Mouse (Mus musculus) MEL (cell line): Measurements from ENCODE around the gene Nosip. TPM values are rescaled to one million over a fixed set of nuclear protein-coding genes. Genes with fewer than 3 reads are reported as not detected.

Experiments used
- DNase-seq: peaks from one replicate; pipeline ENCODE4 v3.0.0; 2011; ENCODE audit warnings: low read depth, low spot score
- H3K27ac ChIP-seq: 2 replicates; pipeline ENCODE4 v1.5.1; 2012; ENCODE audit warnings: low read depth, mild to moderate bottlenecking, control low read depth, low read length, moderate library complexity; ENCODE audit not compliant: control insufficient read depth
- H3K27me3 ChIP-seq, 2 experiments: fragments of 150-350 bp in 1 of 2; sonication (generic) in 1 of 2; 2 replicates each; pipeline ENCODE4 v1.6.1; 2012; ENCODE audit warnings: low read length in 2 of 2, mild to moderate bottlenecking in 2 of 2, improper control_type of control experiment in 1 of 2, moderate library complexity in 1 of 2; ENCODE audit not compliant: insufficient read depth in 2 of 2, control insufficient read depth in 1 of 2
- H3K36me3 ChIP-seq, 2 experiments: 2 replicates each; pipeline ENCODE4 v1.6.1; 2012 to 2014; ENCODE audit warnings: low read length in 2 of 2, improper control_type of control experiment in 1 of 2, inconsistent platforms in 1 of 2, mild to moderate bottlenecking in 1 of 2; ENCODE audit not compliant: insufficient read depth in 2 of 2, control insufficient read depth in 1 of 2
- H3K4me1 ChIP-seq, 2 experiments: fragments of 150-350 bp in 1 of 2; sonication (generic) in 1 of 2; 2 replicates each; pipeline ENCODE4 v1.6.1; 2012; ENCODE audit warnings: low read length in 2 of 2, improper control_type of control experiment in 1 of 2, mild to moderate bottlenecking in 1 of 2; ENCODE audit not compliant: insufficient read depth in 2 of 2, control insufficient read depth in 1 of 2
- H3K4me3 ChIP-seq, 2 experiments: fragments of 150-350 bp in 1 of 2; sonication (generic) in 1 of 2; 2 replicates each; pipeline ENCODE4 v1.5.1; 2012; ENCODE audit warnings: low read depth in 2 of 2, low read length in 2 of 2, mild to moderate bottlenecking in 2 of 2, moderate library complexity in 2 of 2, control low read depth in 1 of 2, improper control_type of control experiment in 1 of 2; ENCODE audit not compliant: control insufficient read depth in 1 of 2, insufficient read depth in 1 of 2
- H3K79me2 ChIP-seq: 2 replicates; pipeline ENCODE4 v1.6.1; 2012; ENCODE audit warnings: mild to moderate bottlenecking, low read length, moderate library complexity; ENCODE audit not compliant: control insufficient read depth, poor library complexity, insufficient read depth
- H3K9ac ChIP-seq: 2 replicates; pipeline ENCODE4 v1.6.1; 2012; ENCODE audit warnings: low read depth, mild to moderate bottlenecking, control low read depth, low read length, moderate library complexity; ENCODE audit not compliant: control insufficient read depth, poor library complexity, severe bottlenecking
- H3K9me3 ChIP-seq: fragments of 150-350 bp; sonication (generic); replicated peaks from 2 replicates; pipeline ENCODE4 v1.6.1; 2012; ENCODE audit warnings: mild to moderate bottlenecking, low read length, improper control_type of control experiment, moderate library complexity; ENCODE audit not compliant: insufficient read depth
- BHLHE40 ChIP-seq: IDR thresholded peaks from 2 replicates; pipeline ENCODE4 v1.6.1; 2012; ENCODE audit warnings: low read depth, mild to moderate bottlenecking, inconsistent platforms, low read length, improper control_type of control experiment, borderline replicate concordance
- CHD1 ChIP-seq: IDR thresholded peaks from 2 replicates; pipeline ENCODE4 v1.6.1; 2012; ENCODE audit warnings: low read depth, mild to moderate bottlenecking, inconsistent platforms, low read length, improper control_type of control experiment
- CHD2 ChIP-seq: IDR thresholded peaks from 2 replicates; pipeline ENCODE4 v1.6.1; 2011; ENCODE audit warnings: low read length, improper control_type of control experiment
- E2F4 ChIP-seq: IDR thresholded peaks from 2 replicates; pipeline ENCODE4 v1.6.1; 2011; ENCODE audit warnings: low read depth, low read length, improper control_type of control experiment, borderline replicate concordance
- ELF1 ChIP-seq: IDR thresholded peaks from 2 replicates; pipeline ENCODE4 v1.6.1; 2014; ENCODE audit warnings: low read depth, mild to moderate bottlenecking, inconsistent platforms, low read length, improper control_type of control experiment, moderate library complexity
- GATA1 ChIP-seq: IDR thresholded peaks from 2 replicates; pipeline ENCODE4 v1.6.1; 2011; ENCODE audit warnings: low read depth, low read length, improper control_type of control experiment
- HCFC1 ChIP-seq: IDR thresholded peaks from 2 replicates; pipeline ENCODE4 v1.6.1; 2012; ENCODE audit warnings: low read depth, mild to moderate bottlenecking, inconsistent platforms, low read length, improper control_type of control experiment, moderate library complexity
- KAT2A ChIP-seq: conservative IDR thresholded peaks from 2 replicates; pipeline ENCODE4 v1.6.1; 2012; ENCODE audit warnings: low read depth, low read length, improper control_type of control experiment, inconsistent platforms
- MAFK ChIP-seq: IDR thresholded peaks from 2 replicates; pipeline ENCODE4 v1.6.1; 2011; ENCODE audit warnings: low read depth, mild to moderate bottlenecking, low read length, improper control_type of control experiment, borderline replicate concordance
- MAX ChIP-seq: IDR thresholded peaks from 2 replicates; pipeline ENCODE4 v1.6.1; 2011; ENCODE audit warnings: low read length, improper control_type of control experiment
- MEF2A ChIP-seq: IDR thresholded peaks from 2 replicates; pipeline ENCODE4 v1.6.1; 2014; ENCODE audit warnings: low read depth, mild to moderate bottlenecking, inconsistent platforms, low read length, improper control_type of control experiment; ENCODE audit not compliant: poor library complexity, insufficient replicate concordance, severe bottlenecking; ENCODE audit errors: extremely low read depth
- MYB ChIP-seq: IDR thresholded peaks from 2 replicates; pipeline ENCODE4 v1.6.1; 2011; ENCODE audit warnings: mild to moderate bottlenecking, low read depth, low read length, improper control_type of control experiment
- POLR2A ChIP-seq, 2 experiments: IDR thresholded peaks; 2 replicates each; pipeline ENCODE4 v1.6.1; 2011 to 2012; ENCODE audit warnings: low read length in 2 of 2, mild to moderate bottlenecking in 2 of 2, control low read depth in 1 of 2, improper control_type of control experiment in 1 of 2, low read depth in 1 of 2, moderate library complexity in 1 of 2; ENCODE audit not compliant: control insufficient read depth in 1 of 2, insufficient read depth in 1 of 2, poor library complexity in 1 of 2
- POLR2AphosphoS5 ChIP-seq: IDR thresholded peaks from 2 replicates; pipeline ENCODE4 v1.6.1; 2012; ENCODE audit warnings: low read depth, borderline replicate concordance, mild to moderate bottlenecking, inconsistent platforms, low read length, moderate library complexity, mixed read lengths
- RCOR1 ChIP-seq: IDR thresholded peaks from 2 replicates; pipeline ENCODE4 v1.6.1; 2012; ENCODE audit warnings: low read depth, mild to moderate bottlenecking, inconsistent platforms, low read length, improper control_type of control experiment
- SIN3A ChIP-seq: IDR thresholded peaks from 2 replicates; pipeline ENCODE4 v1.6.1; 2012; ENCODE audit warnings: low read length, improper control_type of control experiment, inconsistent platforms
- SMC3 ChIP-seq: IDR thresholded peaks from 2 replicates; pipeline ENCODE4 v1.6.1; 2011; ENCODE audit warnings: low read depth, low read length, improper control_type of control experiment
- TAL1 ChIP-seq: IDR thresholded peaks from 2 replicates; pipeline ENCODE4 v1.6.1; 2012; ENCODE audit warnings: mild to moderate bottlenecking, inconsistent platforms, low read length, moderate library complexity, mixed read lengths
- TBP ChIP-seq: IDR thresholded peaks from 2 replicates; pipeline ENCODE4 v1.8.0; 2011; ENCODE audit warnings: low read depth, low read length, improper control_type of control experiment
- TCF12 ChIP-seq: IDR thresholded peaks from 2 replicates; pipeline ENCODE4 v1.6.1; 2014; ENCODE audit warnings: low read depth, mild to moderate bottlenecking, inconsistent platforms, low read length, improper control_type of control experiment, moderate library complexity
- UBTF ChIP-seq: IDR thresholded peaks from 2 replicates; pipeline ENCODE4 v1.6.1; 2012; ENCODE audit warnings: low read depth, mild to moderate bottlenecking, inconsistent platforms, low read length, improper control_type of control experiment, moderate library complexity, borderline replicate concordance; ENCODE audit not compliant: insufficient read depth
- ZKSCAN1 ChIP-seq: IDR thresholded peaks from 2 replicates; pipeline ENCODE4 v1.6.1; 2012; ENCODE audit warnings: low read depth, mild to moderate bottlenecking, inconsistent platforms, low read length, improper control_type of control experiment, moderate library complexity
- ZNF384 ChIP-seq: IDR thresholded peaks from 2 replicates; pipeline ENCODE4 v1.6.1; 2012; ENCODE audit warnings: low read depth, mild to moderate bottlenecking, inconsistent platforms, low read length, improper control_type of control experiment
- polyA plus RNA-seq, 2 experiments: library from polyadenylated mRNA; stranded (reverse) in 1 of 2; unstranded in 1 of 2; fragments of >175 nt in 1 of 2; fragments of >200 nt in 1 of 2; gene quantifications; 2 replicates each; pipeline versions ENCODE4 v1.2.1 to v1.2.4; 2012; ENCODE audit warnings: low replicate concordance in 2 of 2, low read depth in 1 of 2; ENCODE audit not compliant: insufficient read length in 2 of 2, insufficient read depth in 1 of 2, missing spikeins in 1 of 2
- total RNA-seq: library from RNA; depleted of rRNA; stranded (reverse); fragments of 300-350 nt; gene quantifications from 2 replicates; pipeline ENCODE4 v1.2.3, GENCODE M21; 2012

The Nosip gene
- total and polyA plus RNA-seq, 3 experiments, result 50.7 to 78.9 TPM; not detected in 1

DNA sequence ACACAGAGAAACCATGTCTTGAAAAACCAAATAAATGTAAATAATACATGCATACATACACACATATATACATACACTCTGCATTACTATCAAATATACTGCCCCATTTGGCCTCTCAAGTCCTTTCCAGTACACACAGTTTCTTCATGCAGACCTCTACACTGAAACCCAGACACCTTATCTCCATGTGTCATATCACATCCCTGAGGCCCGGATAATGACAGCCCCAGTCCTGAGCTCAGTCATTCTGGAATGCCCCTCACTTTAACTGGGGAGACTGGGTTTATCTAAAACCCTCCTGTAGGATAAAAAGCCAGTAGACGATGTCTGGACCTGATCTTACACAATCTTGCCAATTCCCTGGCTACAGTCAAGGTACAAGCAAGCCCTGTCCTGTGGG is 51.2 kb downstream of the Nosip start (continued):
- TF ChIP-seq BHLHE40 (no peak), POLR2AphosphoS5 (no peak), TBP (no peak), SMC3 (no peak), ZKSCAN1 (no peak), TCF12 (peak; percentile 42; the same call in 1 of the 2 replicates), MYB (no peak), ELF1 (no peak), UBTF (no peak), E2F4 (no peak), MEF2A (no peak), CHD2 (no peak), MAFK (no peak), CHD1 (no peak), GATA1 (peak; percentile 66)

DNA sequence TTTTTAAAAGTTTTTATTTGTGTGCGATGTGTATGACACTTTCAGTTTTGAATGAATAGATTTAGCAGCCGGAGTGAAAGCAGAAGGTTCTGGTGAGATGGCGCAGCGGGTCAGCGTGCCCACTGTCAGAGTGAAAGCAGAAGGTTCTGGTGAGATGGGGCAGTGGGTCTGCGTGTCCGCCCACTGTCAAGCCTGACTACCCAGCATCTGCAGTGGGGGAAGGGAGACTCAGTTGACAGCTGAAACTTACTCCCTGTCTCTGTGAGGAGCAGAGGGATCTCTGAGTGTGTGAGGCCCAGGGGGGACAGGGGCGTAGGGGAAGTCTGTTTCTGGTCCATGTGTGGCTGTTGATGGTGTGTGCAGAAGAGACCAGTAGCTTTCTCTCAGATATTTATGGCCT is 55.3 kb downstream of the Nosip start:
- peak; percentile 52 for DNase-seq
- Histone ChIP-seq H3K9me3 (no peaks in the 10 kb centered on the region), H3K27me3 (no peaks in the 10 kb centered on the region), H3K4me1 (peaks cover 3 to 29% of the 10 kb centered on the region in 2 experiments), H3K79me2 (peaks cover 9% of the 10 kb centered on the region), H3K9ac (no peak overlapping the region), H3K36me3 (peaks cover 0 to 13% of the 10 kb centered on the region in 2 experiments; a peak in 2 of 4 replicates)
- TF ChIP-seq TCF12, result no peak
- peak in 1 of 2 experiments; percentile 29; a peak in 1 of 4 replicates for TF ChIP-seq POLR2A (IDR thresholded peaks at IDR 0.05; ENCODE audit: control insufficient read depth in 1 of 2, insufficient read depth in 1 of 2, low read depth in 1 of 2, low read length in 2 of 2, poor library complexity in 1 of 2)
- TF ChIP-seq, all 39 proteins: peak for 1
- H3K27ac ChIP-seq, result no peak overlapping the region
- H3K4me3 ChIP-seq, result no peak overlapping the region

DNA sequence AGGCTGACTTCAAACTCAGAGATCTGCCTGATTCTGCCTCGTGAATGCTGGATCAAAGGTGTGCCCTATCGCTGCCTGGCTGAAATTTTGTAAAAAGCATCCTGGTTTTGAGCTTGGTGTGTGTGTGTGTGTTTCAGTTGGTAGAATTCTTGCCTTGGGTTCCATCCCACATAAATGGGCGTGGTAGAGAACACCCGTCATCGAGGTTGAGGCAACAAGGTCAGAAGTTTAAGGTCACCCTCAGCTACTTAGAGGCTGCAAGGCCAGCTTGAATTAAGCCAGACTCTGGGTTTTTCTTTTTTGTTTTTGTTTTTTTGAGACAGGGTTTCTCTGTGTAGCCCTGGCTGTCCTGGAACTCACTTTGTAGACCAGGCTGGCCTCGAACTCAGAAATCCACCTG is 56.1 kb downstream of the Nosip start:
- H3K79me2 ChIP-seq, result peaks cover 17% of the 10 kb centered on the region
- DNase-seq, result no peak
- H3K27ac ChIP-seq, result no peak overlapping the region
- peaks cover 3 to 28% of the 10 kb centered on the region in 2 experiments for H3K4me1 ChIP-seq
- H3K27me3 ChIP-seq, result no peaks in the 10 kb centered on the region
- no peak for TF ChIP-seq MAFK
- no peak for TF ChIP-seq ZNF384
- TF ChIP-seq TCF12, result no peak
- no peak for TF ChIP-seq SIN3A
- no peak for TF ChIP-seq CHD2
- TF ChIP-seq POLR2A (IDR thresholded peaks at IDR 0.05; ENCODE audit: control insufficient read depth in 1 of 2, insufficient read depth in 1 of 2, low read depth in 1 of 2, low read length in 2 of 2, poor library complexity in 1 of 2), result no peak
- TF ChIP-seq RCOR1, result no peak
- TF ChIP-seq TAL1, result no peak
- TF ChIP-seq HCFC1, result no peak
- no peak for TF ChIP-seq MAX
- no peak for TF ChIP-seq KAT2A
- no peak for TF ChIP-seq GATA1
- H3K9ac ChIP-seq, result no peak overlapping the region
- H3K9me3 ChIP-seq, result no peaks in the 10 kb centered on the region
- no peak overlapping the region for H3K4me3 ChIP-seq
- peaks cover 3 to 17% of the 10 kb centered on the region in 2 experiments; a peak in 3 of 4 replicates for H3K36me3 ChIP-seq
